Mouse (Mus musculus) liver, embryonic 14.5 days (tissue): ENCODE results near the gene 4930519P11Rik. TPM values are rescaled to one million over a fixed set of nuclear protein-coding genes. Genes with fewer than 3 reads are reported as not detected.

Experiments used
- ATAC-seq: fragments of 200-750 bp; cut with Nextera tagmentation; 2 replicates; pipeline ENCODE4 v1.8.0; 2017; ENCODE audit warnings: moderate number of reproducible peaks, mild to moderate bottlenecking, moderate library complexity; ENCODE audit not compliant: insufficient read depth
- DNase-seq, 3 experiments: peaks; one replicate each; pipeline ENCODE4 v3.0.0-alpha.2; 2012 to 2013; ENCODE audit warnings: low read depth in 3 of 3, low spot score in 3 of 3
- H3K27ac ChIP-seq: fragments of 300-500 bp; sonication (generic); 2 replicates; pipeline ENCODE4 v1.5.1; 2014; ENCODE audit warnings: moderate library complexity, mild to moderate bottlenecking, control low read depth, inconsistent platforms
- H3K27me3 ChIP-seq: fragments of 300-500 bp; sonication (generic); 2 replicates; pipeline ENCODE4 v1.6.1; 2014; ENCODE audit warnings: mild to moderate bottlenecking, low read length, moderate library complexity; ENCODE audit not compliant: control insufficient read depth, insufficient read depth
- H3K36me3 ChIP-seq: fragments of 300-500 bp; sonication (generic); replicated peaks from 2 replicates; pipeline ENCODE4 v1.6.1; 2014; ENCODE audit warnings: low read depth; ENCODE audit not compliant: control insufficient read depth, insufficient read depth
- H3K4me1 ChIP-seq, 2 experiments: fragments of 200-500 bp in 1 of 2; fragments of 300-500 bp in 1 of 2; sonication (generic) in 1 of 2; replicated peaks; 2 replicates each; pipeline ENCODE4 v1.6.1; 2012 to 2014; ENCODE audit warnings: antibody characterized with exemption in 1 of 2, inconsistent platforms in 1 of 2, low read length in 1 of 2; ENCODE audit not compliant: control insufficient read depth in 2 of 2, insufficient read depth in 2 of 2
- H3K4me2 ChIP-seq: fragments of 300-500 bp; sonication (generic); 2 replicates; pipeline ENCODE4 v1.6.1; 2014; ENCODE audit warnings: low read depth, mild to moderate bottlenecking, control low read depth, moderate library complexity
- H3K4me3 ChIP-seq, 2 experiments: fragments of 200-500 bp in 1 of 2; fragments of 300-500 bp in 1 of 2; sonication (generic) in 1 of 2; 2 replicates each; pipeline ENCODE4 v1.5.1; 2012 to 2014; ENCODE audit warnings: low read depth in 2 of 2, low read length in 2 of 2, mild to moderate bottlenecking in 2 of 2, control low read depth in 1 of 2, inconsistent platforms in 1 of 2, moderate library complexity in 1 of 2; ENCODE audit not compliant: insufficient read depth in 1 of 2
- H3K9ac ChIP-seq: fragments of 300-500 bp; sonication (generic); replicated peaks from 2 replicates; pipeline ENCODE4 v1.6.1; 2014; ENCODE audit warnings: mild to moderate bottlenecking, control low read depth, moderate library complexity
- H3K9me3 ChIP-seq: fragments of 300-500 bp; sonication (generic); 2 replicates; pipeline ENCODE4 v1.6.1; 2016; ENCODE audit warnings: low read length, mixed read lengths; ENCODE audit not compliant: control insufficient read depth
- CTCF ChIP-seq: IDR thresholded peaks from 2 replicates; pipeline ENCODE4 v1.5.1; 2016; ENCODE audit warnings: antibody characterized with exemption, low read depth, control low read depth
- EP300 ChIP-seq: IDR thresholded peaks from 2 replicates; pipeline ENCODE4 v1.6.1; 2016; ENCODE audit warnings: antibody characterized with exemption, low read depth
- WGBS: fragments of 180-500 bp; shearing (Covaris S2); extraction: QIAGEN DNeasy Blood & Tissue Kit; methylation state at CpG from one replicate; pipeline ENCODE4 v1.1.7; 2014; ENCODE audit not compliant: insufficient replicate concordance; 5-methylcytosine and 5-hydroxymethylcytosine counted together
- polyA plus RNA-seq, 2 experiments: library from polyadenylated mRNA; depleted of rRNA in 1 of 2; stranded (reverse) in 1 of 2; unstranded in 1 of 2; fragments of >200 nt; fragmentation: Nextera tagmentation in 1 of 2; extraction: Ambion mirVana in 1 of 2; gene quantifications; 2 replicates each; pipeline versions ENCODE4 v1.2.1 to v1.2.3; 2012 to 2014

The 4930519P11Rik gene
- polyA plus RNA-seq, 2 experiments: 0.35 TPM; not detected in 1

DNA sequence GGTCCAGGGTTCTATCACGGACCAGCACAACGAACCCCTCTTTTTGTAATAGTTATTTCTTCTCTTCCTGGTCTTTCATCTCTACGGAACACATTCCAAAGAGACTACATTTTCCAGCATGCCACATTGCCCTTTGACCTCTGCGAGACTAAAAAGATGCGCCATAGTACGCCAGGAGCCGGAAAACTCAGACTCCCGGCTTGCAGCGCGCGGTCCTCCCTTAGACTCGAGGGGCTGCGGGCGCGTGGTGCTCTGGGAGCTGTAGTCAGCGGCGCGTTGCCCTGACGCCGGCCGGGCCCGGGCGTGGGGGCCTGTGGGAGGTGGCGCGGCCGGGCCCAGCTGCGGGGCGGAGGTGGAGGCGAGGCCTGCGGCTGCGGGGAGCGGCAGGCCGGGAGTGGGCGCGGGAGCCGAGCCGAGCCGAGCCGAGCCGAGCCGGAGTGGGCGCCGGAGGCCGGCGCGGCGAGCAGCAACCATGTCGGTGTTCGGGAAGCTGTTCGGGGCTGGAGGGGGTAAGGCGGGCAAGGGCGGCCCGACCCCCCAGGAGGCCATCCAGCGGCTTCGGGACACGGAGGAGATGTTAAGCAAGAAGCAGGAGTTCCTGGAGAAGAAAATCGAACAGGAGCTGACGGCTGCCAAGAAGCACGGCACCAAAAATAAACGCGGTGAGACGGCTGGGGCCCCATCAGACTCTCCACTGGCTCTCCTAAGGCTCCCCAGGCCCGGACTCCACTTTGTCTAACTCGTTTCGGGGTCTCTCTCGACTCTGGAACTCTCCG lies 43.7 kb upstream of the 4930519P11Rik start:
- Histone ChIP-seq H3K27ac (peak overlapping the region; percentile 91), H3K4me3 (peak overlapping the region; percentile 95 to 98), H3K9ac (peak overlapping the region; percentile 98), H3K27me3 (no peaks in the 10 kb centered on the region), H3K4me1 (peaks cover 23 to 29% of the 10 kb centered on the region in 2 experiments), H3K36me3 (peaks cover 4% of the 10 kb centered on the region; the same call in 1 of the 2 replicates), H3K9me3 (no peaks in the 10 kb centered on the region), H3K4me2 (peak overlapping the region; percentile 77)
- peak; percentile 99 for ATAC-seq
- under 1% methylated on average over 67 of the region's 67 CpGs for WGBS
- peak; percentile 97 for DNase-seq
- TF ChIP-seq CTCF: no peak
- no peak for TF ChIP-seq EP300

DNA sequence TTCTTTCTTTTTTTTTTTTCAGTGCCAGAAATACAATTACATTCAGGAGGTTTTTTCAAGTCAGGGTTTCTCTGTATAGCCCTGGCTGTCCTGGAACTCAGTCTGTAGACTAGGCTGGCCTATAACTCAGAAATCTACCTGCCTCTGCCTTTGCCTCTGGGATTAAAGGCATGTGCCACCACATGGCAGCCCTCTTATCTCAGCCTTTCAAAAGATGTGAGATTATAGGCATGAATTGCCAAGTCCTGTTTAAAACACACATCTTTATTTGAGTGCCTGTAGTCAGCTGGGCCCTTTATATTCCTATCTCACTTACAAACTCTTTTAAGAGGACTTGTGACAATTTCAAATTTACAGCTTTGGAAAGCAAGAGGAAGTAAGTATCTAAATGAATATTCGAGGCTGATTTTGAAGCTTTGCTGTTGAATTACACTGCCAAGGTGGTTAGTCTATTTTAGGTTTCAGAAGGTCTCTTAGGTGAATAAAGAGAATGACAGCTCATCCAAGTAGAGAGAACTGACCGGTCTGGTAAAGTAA lies 42.7 kb upstream of the 4930519P11Rik start:
- ATAC-seq (no peak), DNase-seq (no peak)
- Histone ChIP-seq H3K4me1 (peaks cover 23 to 29% of the 10 kb centered on the region in 2 experiments), H3K9me3 (no peaks in the 10 kb centered on the region), H3K27me3 (no peaks in the 10 kb centered on the region), H3K9ac (peak overlapping the region; percentile 60), H3K27ac (peak overlapping the region; percentile 64), H3K4me3 (peak overlapping the region; percentile 22 to 98; a peak in 2 of 4 replicates), H3K4me2 (peak overlapping the region; percentile 66), H3K36me3 (no peaks in the 10 kb centered on the region; the same call in 1 of the 2 replicates)
- TF ChIP-seq EP300 (no peak), CTCF (no peak)
- 51% methylated on average over 2 of the region's 2 CpGs for WGBS

DNA sequence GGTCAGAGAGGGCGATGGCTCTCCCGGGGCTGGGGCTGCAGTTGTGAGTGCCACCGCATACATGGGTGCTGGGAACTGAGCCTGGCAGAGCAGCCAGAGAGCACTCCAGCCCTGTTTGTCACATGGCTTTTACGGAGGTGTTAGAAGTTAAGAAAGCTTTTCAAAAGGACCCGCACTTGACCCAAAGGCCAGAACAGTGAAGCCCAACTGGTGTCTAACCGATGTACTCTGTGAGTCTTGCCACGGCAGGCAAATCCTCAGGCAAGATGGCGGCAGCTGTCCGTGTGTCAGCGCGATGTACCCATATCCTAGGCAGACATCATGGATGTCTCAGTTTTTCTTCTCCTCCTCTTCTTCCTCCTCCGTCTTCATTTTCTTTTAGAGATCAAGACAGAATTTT lies 41.7 kb upstream of the 4930519P11Rik start:
- no peak for DNase-seq

DNA sequence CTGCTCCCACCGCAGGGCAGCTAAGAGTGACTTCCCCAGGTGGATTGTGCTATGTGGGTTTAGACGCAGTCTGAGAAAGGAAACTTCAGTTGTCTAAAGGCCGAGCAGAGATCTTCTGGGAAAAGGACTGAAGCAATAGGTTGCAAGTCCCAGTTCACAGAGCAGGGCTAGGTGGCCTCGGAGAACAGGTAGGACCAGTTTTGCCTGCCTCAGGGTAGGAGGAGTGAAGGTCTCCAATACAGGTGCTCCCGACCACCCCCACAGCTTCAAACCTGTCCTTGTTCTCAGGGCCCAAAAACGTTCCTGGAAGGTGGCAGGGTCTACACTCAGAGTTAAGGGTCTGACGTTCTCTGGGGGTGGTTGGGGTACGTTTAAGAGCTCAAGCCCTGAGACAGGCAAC lies 38.1 kb upstream of the 4930519P11Rik start, which contains the start of gene Chmp4b:
Gene Chmp4b, plus strand, starts transcription at position 343 of the 400 bp plus-strand sequence.
- no peaks in the 10 kb centered on the region for H3K36me3 ChIP-seq
- H3K9me3 ChIP-seq: no peaks in the 10 kb centered on the region
- H3K4me3 ChIP-seq: no peak within 1 kb of the TSS
- ATAC-seq (no peak), DNase-seq (no peak)
- no peak within 1 kb of the TSS for H3K9ac ChIP-seq
- no peak within 1 kb of the TSS for H3K27ac ChIP-seq
- no peak within 1 kb of the TSS for H3K4me2 ChIP-seq
- H3K27me3 ChIP-seq: no peaks in the 10 kb centered on the region
- H3K4me1 ChIP-seq: peaks cover 7 to 9% of the 10 kb centered on the region in 2 experiments
- TF ChIP-seq EP300 (no peak), CTCF (no peak)
- 49% methylated on average over 8 of the region's 8 CpGs for WGBS

More for the DNA sequence above, 41.7 kb upstream of the 4930519P11Rik start:
- Histone ChIP-seq H3K9ac (no peak overlapping the region), H3K4me3 (no peak overlapping the region), H3K27ac (no peak overlapping the region), H3K4me2 (no peak overlapping the region), H3K9me3 (no peaks in the 10 kb centered on the region), H3K36me3 (no peaks in the 10 kb centered on the region), H3K4me1 (peaks cover 23 to 29% of the 10 kb centered on the region in 2 experiments), H3K27me3 (no peaks in the 10 kb centered on the region)
- WGBS: 87% methylated on average over 12 of the region's 12 CpGs
- TF ChIP-seq CTCF (no peak), EP300 (no peak)
- no peak for ATAC-seq

DNA sequence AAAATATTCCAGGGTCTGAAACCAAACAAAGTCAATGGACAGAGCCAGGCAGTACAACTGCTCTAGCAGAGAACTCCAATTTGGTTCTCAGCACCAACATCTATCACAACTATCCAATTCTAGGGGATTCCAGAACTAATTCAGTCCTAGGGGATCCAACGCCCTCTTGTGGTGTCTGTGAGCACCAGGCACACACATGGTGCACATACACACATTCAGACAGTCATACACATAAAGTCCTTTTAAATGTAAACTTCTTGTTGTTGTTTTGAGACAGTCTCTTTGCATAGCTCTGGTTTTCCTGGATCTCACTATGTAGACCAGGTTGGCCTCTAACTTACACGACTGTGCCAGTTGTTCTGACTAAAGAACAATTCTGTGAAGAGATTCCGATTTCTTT lies 37.2 kb upstream of the 4930519P11Rik start:
- H3K36me3 ChIP-seq: no peaks in the 10 kb centered on the region; the same call in 1 of the 2 replicates
- no peak overlapping the region for H3K9ac ChIP-seq
- no peaks in the 10 kb centered on the region for H3K9me3 ChIP-seq
- no peak overlapping the region for H3K4me2 ChIP-seq
- no peak overlapping the region for H3K4me3 ChIP-seq
- 0 out of 4 replicates have a peak, but pooled peaks cover 0 to 3% of the 10 kb centered on the region in 2 experiments for H3K4me1 ChIP-seq
- no peak overlapping the region for H3K27ac ChIP-seq
- no peak for ATAC-seq
- TF ChIP-seq CTCF (peak; percentile 28; the same call in 1 of the 2 replicates), EP300 (no peak)
- DNase-seq: no peak
- no peaks in the 10 kb centered on the region for H3K27me3 ChIP-seq
- 71% methylated on average over 3 of the region's 3 CpGs for WGBS
